Mouse (Mus musculus): Measurements from ENCODE around the gene Rai14.

- TF ChIP-seq REST (IDR thresholded peaks at IDR 0.05; ENCODE audit: insufficient read depth, insufficient read length) (no peak), USF1 (IDR thresholded peaks at IDR 0.05; ENCODE audit: low read depth) (no peak), POLR2A (IDR thresholded peaks at IDR 0.05; ENCODE audit: insufficient read length, low read depth) (no peak), MAX (IDR thresholded peaks at IDR 0.05; ENCODE audit: low read depth) (no peak), E2F4 (IDR thresholded peaks at IDR 0.05; ENCODE audit: insufficient read depth) (no peak), POLR2AphosphoS2 (IDR thresholded peaks at IDR 0.05; ENCODE audit: insufficient read length, low read depth) (no peak), TCF12 (IDR thresholded peaks at IDR 0.05; ENCODE audit: insufficient read depth, poor library complexity, severe bottlenecking) (no peak)
Measured at GRCm38 (mm10) chr15:10680514-10680913, 33.9 kb downstream of the Rai14 start.
